17 mouse cellular contexts compared by ENCODE assay signal in the genomic region with DNA sequence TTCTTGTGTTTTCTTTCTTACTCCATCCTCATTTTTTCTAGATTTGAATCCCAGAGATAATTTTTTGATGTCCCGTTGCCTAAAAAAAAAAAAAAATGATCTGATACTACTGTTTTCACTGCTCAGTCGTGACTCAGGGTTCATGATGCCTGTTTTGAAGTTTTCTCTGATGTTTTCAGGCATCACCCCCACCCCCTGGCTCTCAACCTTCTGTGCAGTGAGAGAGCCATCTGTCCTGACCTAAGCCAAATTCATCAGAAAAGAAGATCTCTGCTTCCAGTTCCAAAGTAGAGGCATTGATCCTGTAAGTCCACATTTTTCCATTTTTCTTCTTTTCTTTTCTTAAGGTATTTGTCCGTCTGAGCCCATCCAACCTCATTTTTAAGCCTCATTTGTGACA.
A peak's percentile ranks its signal among the peaks of the same experiment; 100 is the strongest.
DNase-seq lines count a peak whose midpoint lies in the region; ATAC-seq and TF ChIP-seq lines count a peak whose summit lies in the region.
"Had no signal": no experiment of that assay in that cellular context is flagged by ENCODE, and none has a peak within 500 bp of the region (broad histone marks: within the 10 kb centered on the region; RNA-seq: fewer than 3 reads in every experiment).

No protein-coding gene starts in this region.

- WGBS in intestine, embryonic 15.5 days: 72% methylated on average over 3 of the region's 3 CpGs

- H3K9me3 ChIP-seq in intestine, embryonic 15.5 days: no peaks in the 10 kb centered on the region
- H3K9me3 ChIP-seq: embryonic facial prominence, embryonic 13.5 days; heart, embryonic 15.5 days; hindbrain, embryonic 15.5 days had no signal

- H3K27me3 ChIP-seq in intestine, embryonic 15.5 days (replicated peaks): no peaks in the 10 kb centered on the region
- H3K27me3 ChIP-seq: embryonic facial prominence, embryonic 13.5 days; heart, embryonic 15.5 days; hindbrain, embryonic 15.5 days had no signal

- H3K4me3 ChIP-seq in layer of hippocampus, adult 2 months: no peak overlapping the region
- no peak overlapping the region for H3K4me3 ChIP-seq in intestine, embryonic 15.5 days (replicated peaks)
- H3K4me3 ChIP-seq: embryonic facial prominence, embryonic 13.5 days; heart, embryonic 15.5 days; hindbrain, embryonic 15.5 days had no signal

- no peak for TF ChIP-seq CTCF in layer of hippocampus, adult 2 months (conservative IDR thresholded peaks at IDR 0.05)

- H3K27ac ChIP-seq in layer of hippocampus, adult 2 months: no peak overlapping the region
- H3K27ac ChIP-seq in intestine, embryonic 15.5 days: no peak overlapping the region
- H3K27ac ChIP-seq: embryonic facial prominence, embryonic 13.5 days; heart, embryonic 15.5 days; hindbrain, embryonic 15.5 days had no signal

- no peaks in the 10 kb centered on the region for H3K4me1 ChIP-seq in intestine, embryonic 15.5 days (replicated peaks)
- H3K4me1 ChIP-seq: embryonic facial prominence, embryonic 13.5 days; heart, embryonic 15.5 days; hindbrain, embryonic 15.5 days had no signal

- DNase-seq in left cerebral cortex, postnatal 4 days: peak; percentile 5
- no peak for DNase-seq in left cerebral cortex, adult 11 months (ENCODE audit: low spot score)
- DNase-seq in cerebellum, adult 8-10 months: peak; percentile 61
- peak; percentile 50 to 75 for DNase-seq in cerebellum, postnatal 14 days
- no peak for DNase-seq in layer of hippocampus, adult 2 months (ENCODE audit: low spot score in 2 of 2)
- DNase-seq in lung, postnatal 25 days (ENCODE audit: low spot score): no peak
- DNase-seq: adrenal gland, postnatal 10 days; heart, adult 18-20 months; heart, postnatal 14 days; kidney, adult 8-10 months had no signal

- no peak overlapping the region for H3K4me2 ChIP-seq in intestine, embryonic 15.5 days (replicated peaks)
- H3K4me2 ChIP-seq: embryonic facial prominence, embryonic 13.5 days; heart, embryonic 11.5 days; heart, embryonic 15.5 days; hindbrain, embryonic 15.5 days had no signal

- no peaks in the 10 kb centered on the region for H3K36me3 ChIP-seq in intestine, embryonic 15.5 days
- H3K36me3 ChIP-seq: embryonic facial prominence, embryonic 13.5 days; heart, embryonic 15.5 days; hindbrain, embryonic 15.5 days had no signal

- no peak for ATAC-seq in intestine, embryonic 15.5 days
- ATAC-seq: forebrain, embryonic 14.5 days; intestine, postnatal 0 days had no signal

- intact Hi-C loops in left cerebral cortex, postnatal 4 days (cut with DNase I): no loop called here

- no peak overlapping the region for H3K9ac ChIP-seq in intestine, embryonic 15.5 days
- H3K9ac ChIP-seq: embryonic facial prominence, embryonic 13.5 days; heart, embryonic 15.5 days; hindbrain, embryonic 15.5 days had no signal

Comparison
In these comparisons a context has a peak if more than half of its experiments do, and no peak if none do; other contexts are left out.
1. DNase-seq: peak in left cerebral cortex, postnatal 4 days (single experiment), cerebellum, adult 8-10 months (single experiment) and cerebellum, postnatal 14 days (2 of 2); none in left cerebral cortex, adult 11 months (single experiment), layer of hippocampus, adult 2 months (0 of 2) and lung, postnatal 25 days (single experiment).